Mouse (Mus musculus) urinary bladder, postnatal 10 days (tissue): ENCODE data around the gene Lrif1.
"Not testable (repeated sequence)": the region's sequence is repeated elsewhere in the genome, so short reads cannot be mapped to it uniquely, and the experiment has no call there.

Experiments used
- DNase-seq: peaks from one replicate; pipeline ENCODE4 v3.0.0; 2022; ENCODE audit warnings: low spot score

Lrif1 gene

DNA sequence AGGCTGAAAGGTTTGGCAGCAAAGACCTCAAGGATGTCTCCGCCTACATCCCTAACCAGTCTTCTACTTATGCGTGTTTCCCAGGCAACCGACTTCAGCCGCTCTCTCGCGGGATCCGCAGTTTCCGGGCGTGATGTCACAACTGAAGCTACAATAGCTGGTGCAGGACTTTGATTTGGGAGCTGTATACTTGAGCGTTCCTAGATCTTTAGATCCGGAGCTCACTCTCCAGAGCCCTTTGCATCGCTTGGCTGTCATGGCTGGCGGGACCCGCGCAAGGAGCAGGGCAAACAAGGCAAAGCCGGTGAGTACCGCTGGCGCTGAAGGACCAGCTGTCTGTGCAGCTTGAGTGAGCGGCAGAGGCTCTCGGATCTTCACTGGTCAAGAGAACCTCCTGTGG, at the start of gene Lrif1:
Gene Lrif1 (plus strand): TSS at position 158 of the 400 bp plus-strand sequence.
- no peak for DNase-seq

DNA sequence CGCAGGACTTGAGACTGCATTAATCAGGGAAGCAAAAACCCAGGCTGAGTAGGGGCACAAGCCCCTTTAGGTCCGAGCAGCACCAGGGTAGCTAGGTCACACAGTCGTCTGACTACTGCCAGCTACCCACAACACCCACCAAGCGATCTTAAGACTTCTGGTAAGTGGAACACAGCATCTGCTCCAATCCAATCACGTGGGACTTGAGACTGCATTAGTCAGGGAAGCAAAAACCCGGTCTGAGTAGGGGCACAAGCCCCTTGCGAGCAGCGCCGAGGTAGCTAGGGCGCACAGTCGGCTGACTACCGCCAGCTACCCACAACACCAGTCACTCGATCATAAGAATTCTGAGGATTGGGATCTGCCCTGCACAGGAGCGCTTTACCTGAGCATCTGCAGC, 12.0 kb upstream of the Lrif1 start:
- not testable (repeated sequence) for DNase-seq

DNA sequence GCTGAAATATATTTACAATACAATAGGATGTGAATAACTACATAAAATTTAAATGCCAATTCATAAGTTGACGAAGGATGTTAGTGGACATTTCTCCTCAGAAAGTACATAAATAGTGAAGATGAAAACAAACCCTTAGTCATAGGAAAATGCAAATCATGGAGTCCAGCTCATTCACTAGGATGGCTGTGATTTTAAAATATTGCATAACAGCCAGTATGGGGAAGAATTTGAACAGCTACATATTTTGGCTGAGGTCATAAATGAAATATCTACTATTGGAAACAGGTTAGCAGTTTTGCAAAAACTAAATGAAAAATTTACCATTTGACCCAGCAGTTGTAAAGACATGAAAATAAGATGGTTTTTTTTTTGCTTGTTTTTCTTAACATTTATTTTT, 594 bp downstream of the Lrif1 start:
- no peak for DNase-seq

DNA sequence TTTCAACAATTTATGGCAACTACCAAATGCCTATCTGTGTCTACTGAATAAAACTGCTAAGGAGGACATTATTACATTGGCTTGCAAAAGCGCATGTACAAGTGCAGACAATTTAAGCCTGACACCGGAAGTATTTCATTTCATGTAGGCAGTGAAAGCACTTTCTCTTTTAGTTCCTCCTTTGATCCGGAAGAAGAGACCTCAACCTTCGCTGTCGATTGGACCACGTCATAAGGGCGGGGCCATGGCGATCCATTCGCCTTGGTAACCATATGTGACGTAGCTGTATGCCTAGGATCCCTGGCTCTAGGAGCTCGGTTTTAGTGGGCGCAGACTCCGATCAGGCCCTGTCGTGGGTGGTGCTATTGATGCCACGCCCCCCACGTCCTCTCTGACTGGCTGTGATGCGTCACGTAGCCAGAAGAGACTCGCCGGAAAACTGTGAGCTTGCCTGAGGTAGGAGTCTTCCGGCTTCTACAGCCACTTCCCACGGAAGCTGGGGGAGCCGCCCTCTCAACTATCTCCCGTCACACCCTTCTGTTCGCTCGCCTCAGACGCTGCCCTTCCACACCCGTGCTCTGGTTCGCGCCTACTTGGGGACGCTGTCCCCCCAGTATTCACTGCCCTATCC, 36.7 kb downstream of the Lrif1 start:
- peak; percentile 79 for DNase-seq

DNA sequence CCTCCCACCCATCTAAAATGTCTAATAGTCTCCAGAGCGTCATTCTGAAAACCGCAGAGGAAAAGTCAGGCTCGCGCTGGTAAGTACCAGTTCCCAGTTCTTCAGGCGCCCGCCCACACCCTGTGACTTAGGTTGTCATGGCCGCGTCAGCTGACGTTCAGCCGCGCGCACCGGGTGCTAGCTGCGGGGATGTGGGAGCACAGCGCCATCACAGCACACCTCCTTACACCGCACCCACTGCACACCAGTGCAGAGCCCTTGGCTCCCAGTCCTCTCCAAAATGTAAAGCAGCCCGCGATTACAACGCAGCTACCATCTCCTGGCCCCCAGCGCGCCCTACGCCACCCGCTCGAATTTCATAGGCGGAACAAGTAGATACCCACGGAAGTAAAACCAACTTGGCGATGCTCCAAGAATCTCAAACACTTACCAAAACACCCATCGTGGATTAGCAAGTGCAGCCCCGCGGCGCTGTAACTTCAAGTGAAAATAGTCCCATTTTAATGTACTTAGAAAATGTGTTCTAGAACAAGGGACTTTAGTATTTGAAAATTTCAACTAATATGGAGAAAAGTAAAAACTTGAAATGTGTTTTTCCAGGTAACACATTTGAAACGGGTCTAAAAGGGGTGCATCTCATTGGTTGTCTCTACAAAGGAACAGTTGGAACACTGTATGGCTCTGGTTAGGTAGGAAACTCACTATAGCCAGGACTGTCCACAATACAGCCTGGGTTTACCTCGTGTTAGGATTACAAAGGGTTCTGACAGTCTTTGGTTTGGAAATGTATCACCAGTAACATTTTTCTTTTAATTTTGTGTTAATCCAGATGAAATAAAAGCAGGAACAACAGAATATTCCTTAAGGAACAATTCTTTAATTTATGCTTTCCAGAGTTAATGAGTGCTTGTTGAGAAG, 37.5 kb downstream of the Lrif1 start:
- DNase-seq = peak; percentile 33

DNA sequence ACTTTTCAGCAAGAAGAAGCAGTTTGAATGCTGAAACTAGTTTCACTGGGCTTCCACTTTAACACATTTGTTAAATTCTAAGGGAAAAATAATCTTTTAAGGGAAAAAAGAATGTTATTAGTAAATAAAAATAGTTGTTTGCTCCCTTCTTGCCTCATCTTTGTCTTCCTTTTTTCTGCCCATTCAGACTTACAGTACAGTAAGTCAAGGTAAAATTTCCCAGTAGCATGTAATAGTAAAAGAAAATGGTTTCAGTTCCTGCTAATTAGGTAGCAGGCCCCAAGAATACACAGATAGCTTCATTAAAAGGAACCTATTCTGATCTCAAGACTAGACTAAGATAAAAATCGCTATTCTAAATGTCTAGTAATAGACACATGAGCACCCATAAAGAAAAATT, 71.1 kb downstream of the Lrif1 start:
- DNase-seq = no peak

DNA sequence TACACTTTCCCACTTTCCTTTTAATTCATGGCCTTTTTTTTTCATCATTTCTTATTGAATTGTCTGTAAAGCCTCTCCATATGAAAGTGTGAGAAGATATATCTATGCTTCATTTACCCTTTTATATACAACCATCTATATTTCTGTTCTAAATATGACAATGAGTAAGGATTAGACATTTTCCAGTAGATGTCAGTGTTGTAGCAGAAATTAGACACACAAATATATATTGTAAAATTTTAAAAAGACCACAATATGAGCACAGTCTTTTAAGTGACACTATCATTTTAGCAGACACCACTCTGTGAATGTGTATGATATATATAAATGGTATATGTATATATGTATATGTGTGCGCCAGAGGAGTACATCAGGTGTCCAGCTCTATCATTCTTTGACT, 87.0 kb downstream of the Lrif1 start:
- no peak for DNase-seq

DNA sequence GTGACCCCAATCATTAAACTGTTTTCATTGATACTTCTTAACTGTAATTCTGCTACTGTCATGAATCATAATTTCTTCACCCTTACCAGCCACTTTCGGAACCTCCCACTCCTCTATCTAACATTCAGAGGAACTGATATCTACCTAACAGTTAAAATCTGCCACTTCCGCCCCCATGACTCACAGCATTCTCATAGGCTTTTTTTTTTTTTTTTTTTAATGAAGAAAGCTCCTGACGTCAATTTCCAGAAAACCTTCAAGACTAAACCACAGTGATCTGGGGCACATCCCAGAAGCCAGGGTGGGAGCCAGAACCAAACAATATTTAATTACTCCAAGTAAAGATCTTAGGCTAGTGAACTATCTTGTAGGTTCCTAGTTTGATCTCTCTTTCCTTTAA, 100.3 kb downstream of the Lrif1 start:
- DNase-seq = no peak
